Comparison of ENCODE assay signal across 8 mouse cellular contexts in genomic region chr17:47436156-47436906, GRCm38 (mm10). TPM values are rescaled to one million over a fixed set of nuclear protein-coding genes. Genes with fewer than 3 reads are reported as not detected.
DNase-seq lines count a peak whose midpoint lies in the region; ATAC-seq and TF ChIP-seq lines count a peak whose summit lies in the region.

AI661453 (plus strand) TSS chr17:47436615.

- DNase-seq in heart, embryonic 10.5 days (ENCODE audit: low spot score): no peak
- no peak for DNase-seq in heart, adult 8-10 months (ENCODE audit: low spot score)
- DNase-seq in right cerebral cortex, postnatal 10 days (ENCODE audit: low spot score in 2 of 2): no peak
- DNase-seq in retina, embryonic 14.5 days (ENCODE audit: low spot score): no peak

- peak within 1 kb of the TSS; percentile 64 for H3K9ac ChIP-seq in embryonic facial prominence, embryonic 13.5 days
- H3K9ac ChIP-seq in intestine, embryonic 16.5 days (ENCODE audit: low read depth, low read length): peak within 1 kb of the TSS; percentile 66
- peak within 1 kb of the TSS; percentile 54 for H3K9ac ChIP-seq in liver, embryonic 15.5 days

- ATAC-seq in embryonic facial prominence, embryonic 13.5 days (ENCODE audit: insufficient number of reproducible peaks, insufficient read depth, low FRiP score, low TSS enrichment, low read depth): peak; percentile 60; the same call in 1 of the 2 replicates
- peak; percentile 88 for ATAC-seq in intestine, embryonic 16.5 days
- ATAC-seq in liver, embryonic 15.5 days (ENCODE audit: insufficient read depth): no peak

- peak within 1 kb of the TSS; percentile 88 for H3K4me2 ChIP-seq in embryonic facial prominence, embryonic 13.5 days
- peak within 1 kb of the TSS; percentile 62 for H3K4me2 ChIP-seq in intestine, embryonic 16.5 days (ENCODE audit: low read depth, low read length)
- H3K4me2 ChIP-seq in liver, embryonic 15.5 days: peak within 1 kb of the TSS; percentile 69

- peaks cover 23% of the 10 kb centered on the region for H3K27me3 ChIP-seq in heart, embryonic 10.5 days (ENCODE audit: insufficient read depth, poor library complexity, severe bottlenecking)
- peaks cover 56% of the 10 kb centered on the region for H3K27me3 ChIP-seq in embryonic facial prominence, embryonic 13.5 days
- H3K27me3 ChIP-seq in intestine, embryonic 16.5 days (replicated peaks; ENCODE audit: control insufficient read depth, insufficient read depth, low read length): 0 out of 2 replicates have a peak, but pooled peaks cover 3% of the 10 kb centered on the region
- H3K27me3 ChIP-seq in liver, embryonic 15.5 days: peaks cover 44% of the 10 kb centered on the region
- no peaks in the 10 kb centered on the region for H3K27me3 ChIP-seq in small intestine, adult 2 months (ENCODE audit: control insufficient read depth, insufficient read depth, low read length)

- peaks cover 52% of the 10 kb centered on the region for H3K4me1 ChIP-seq in heart, embryonic 10.5 days
- H3K4me1 ChIP-seq in embryonic facial prominence, embryonic 13.5 days: peaks cover 37% of the 10 kb centered on the region
- peaks cover 33% of the 10 kb centered on the region for H3K4me1 ChIP-seq in intestine, embryonic 16.5 days (ENCODE audit: control insufficient read depth, insufficient read depth, low read length)
- peaks cover 47% of the 10 kb centered on the region for H3K4me1 ChIP-seq in liver, embryonic 15.5 days (replicated peaks)
- H3K4me1 ChIP-seq in small intestine, adult 2 months (ENCODE audit: control insufficient read depth, insufficient read depth, insufficient read length, low read length): peaks cover 21% of the 10 kb centered on the region

- no peak for TF ChIP-seq CTCF in small intestine, adult 2 months (IDR thresholded peaks at IDR 0.05; ENCODE audit: extremely low read depth, insufficient read length, insufficient replicate concordance, low read depth, low read length)

- H3K4me3 ChIP-seq in heart, embryonic 10.5 days: peak within 1 kb of the TSS; percentile 74
- H3K4me3 ChIP-seq in embryonic facial prominence, embryonic 13.5 days: peak within 1 kb of the TSS; percentile 48
- peak within 1 kb of the TSS; percentile 54 for H3K4me3 ChIP-seq in intestine, embryonic 16.5 days (ENCODE audit: low read length)
- peak within 1 kb of the TSS; percentile 59 for H3K4me3 ChIP-seq in liver, embryonic 15.5 days (replicated peaks)
- H3K4me3 ChIP-seq in small intestine, adult 2 months (ENCODE audit: low read depth, low read length): peak within 1 kb of the TSS; percentile 77

- WGBS in heart, embryonic 10.5 days: under 1% methylated on average over 45 of the region's 45 CpGs
- under 1% methylated on average over 42 of the region's 45 CpGs for WGBS in embryonic facial prominence, embryonic 13.5 days
- WGBS in intestine, embryonic 16.5 days: 2% methylated on average over 45 of the region's 45 CpGs
- 1% methylated on average over 45 of the region's 45 CpGs for WGBS in liver, embryonic 15.5 days (ENCODE audit: insufficient replicate concordance)
- WGBS in small intestine, adult 2 months: 1% methylated on average over 42 of the region's 45 CpGs

- H3K9me3 ChIP-seq in heart, embryonic 10.5 days: no peaks in the 10 kb centered on the region
- H3K9me3 ChIP-seq in embryonic facial prominence, embryonic 13.5 days: no peaks in the 10 kb centered on the region
- no peaks in the 10 kb centered on the region for H3K9me3 ChIP-seq in intestine, embryonic 16.5 days (ENCODE audit: control insufficient read depth, low read length)
- H3K9me3 ChIP-seq in liver, embryonic 15.5 days (replicated peaks): no peaks in the 10 kb centered on the region

- peak; percentile 92 for TF ChIP-seq POLR2A in small intestine, adult 2 months (IDR thresholded peaks at IDR 0.05; ENCODE audit: low read depth, low read length)

- H3K27ac ChIP-seq in heart, embryonic 10.5 days: peak within 1 kb of the TSS; percentile 87
- peak within 1 kb of the TSS; percentile 69 for H3K27ac ChIP-seq in embryonic facial prominence, embryonic 13.5 days
- peak within 1 kb of the TSS; percentile 91 for H3K27ac ChIP-seq in intestine, embryonic 16.5 days (ENCODE audit: low read length)
- peak within 1 kb of the TSS; percentile 72 for H3K27ac ChIP-seq in liver, embryonic 15.5 days (replicated peaks)
- peak within 1 kb of the TSS; percentile 95 for H3K27ac ChIP-seq in small intestine, adult 2 months (ENCODE audit: insufficient read depth, low read depth, low read length)

- H3K36me3 ChIP-seq in heart, embryonic 10.5 days: no peaks in the 10 kb centered on the region
- H3K36me3 ChIP-seq in embryonic facial prominence, embryonic 13.5 days: no peaks in the 10 kb centered on the region
- H3K36me3 ChIP-seq in intestine, embryonic 16.5 days (ENCODE audit: control insufficient read depth, insufficient read depth, low read length): no peaks in the 10 kb centered on the region
- no peaks in the 10 kb centered on the region for H3K36me3 ChIP-seq in liver, embryonic 15.5 days (replicated peaks)
- H3K36me3 ChIP-seq in small intestine, adult 2 months (ENCODE audit: control insufficient read depth, insufficient read depth, low read length): no peaks in the 10 kb centered on the region

RNA-seq across cellular contexts. Expression of gene AI661453, which starts in this region (rescaled TPM):
- 0.99 and 1.1 TPM in 2 replicates for polyA plus RNA-seq in heart, embryonic 10.5 days (2016; fragmentation: Nextera tagmentation; extraction: Ambion mirVana)
- total RNA-seq in heart, adult 8-10 months (2022): 1 to 10 TPM in 3 of 4 experiments, under 1 TPM in 1; 0.50 to 2.1 (median 1.2) TPM
- 1.7 and 2.0 TPM in 2 replicates for polyA plus RNA-seq in embryonic facial prominence, embryonic 13.5 days (2015; fragmentation: Nextera tagmentation; extraction: Ambion mirVana)
- polyA plus RNA-seq in intestine, embryonic 16.5 days (2015; fragmentation: Nextera tagmentation; extraction: Ambion mirVana): 3.7 and 4.6 TPM in 2 replicates
- 0.51 and 0.62 TPM in 2 replicates for polyA plus RNA-seq in liver, embryonic 15.5 days (2015; fragmentation: Nextera tagmentation; extraction: Ambion mirVana)
- 21.8 and 27.3 TPM in 2 replicates for polyA plus RNA-seq in small intestine, adult 2 months (2012; rRNA removed)
